Mouse (Mus musculus) telencephalon, adult 2 months (tissue): ENCODE data around the gene Wdfy2.

Source experiments
- DNase-seq: peaks from one replicate; pipeline ENCODE4 v3.0.0-alpha.2; 2011; ENCODE audit warnings: low read depth, low spot score

Gene Wdfy2

GRCm38 (mm10) chr14:62924800-62925199 lies 87.3 kb downstream of the Wdfy2 start:
- DNase-seq, result no peak

GRCm38 (mm10) chr14:62928101-62928541 lies 90.6 kb downstream of the Wdfy2 start:
- DNase-seq, result peak; percentile 59

GRCm38 (mm10) chr14:62935361-62935760 lies 97.9 kb downstream of the Wdfy2 start:
- no peak for DNase-seq

- DNase-seq, result no peak
Observed at GRCm38 (mm10) chr14:62936631-62937380, 99.3 kb downstream of the Wdfy2 start.

GRCm38 (mm10) chr14:62937675-62938074 lies 100.2 kb downstream of the Wdfy2 start:
- no peak for DNase-seq

- DNase-seq, result no peak
Observed at GRCm38 (mm10) chr14:62939435-62939834, 102.0 kb downstream of the Wdfy2 start.

- DNase-seq, result no peak
Observed at GRCm38 (mm10) chr14:62940383-62941074, 103.1 kb downstream of the Wdfy2 start.

GRCm38 (mm10) chr14:62946794-62947193 lies 109.3 kb downstream of the Wdfy2 start:
- no peak for DNase-seq

GRCm38 (mm10) chr14:62956091-62956490 lies 118.6 kb downstream of the Wdfy2 start:
- no peak for DNase-seq

GRCm38 (mm10) chr14:62963632-62964031 lies 126.2 kb downstream of the Wdfy2 start:
- no peak for DNase-seq

GRCm38 (mm10) chr14:62965342-62965741 lies 127.9 kb downstream of the Wdfy2 start:
- DNase-seq, result no peak

- DNase-seq, result no peak
Observed at GRCm38 (mm10) chr14:62965811-62966520, 128.5 kb downstream of the Wdfy2 start.

- DNase-seq, result no peak
Observed at GRCm38 (mm10) chr14:62975046-62975445, 137.6 kb downstream of the Wdfy2 start.

GRCm38 (mm10) chr14:62979815-62980214 lies 142.3 kb downstream of the Wdfy2 start:
- no peak for DNase-seq

- no peak for DNase-seq
Observed at GRCm38 (mm10) chr14:62984410-62984809, 146.9 kb downstream of the Wdfy2 start, which contains the start of gene Defb48. Gene Defb48 (minus strand): TSS chr14:62984510.

GRCm38 (mm10) chr14:62991271-62991670 lies 153.8 kb downstream of the Wdfy2 start:
- no peak for DNase-seq

- no peak for DNase-seq
Observed at GRCm38 (mm10) chr14:62991849-62992510, 154.5 kb downstream of the Wdfy2 start.

- DNase-seq, result no peak
Observed at GRCm38 (mm10) chr14:62997777-62998176, 160.3 kb downstream of the Wdfy2 start, which contains the start of gene Defb47. Gene Defb47 (plus strand): TSS chr14:62998077.

GRCm38 (mm10) chr14:62998977-62999376 lies 161.5 kb downstream of the Wdfy2 start:
- no peak for DNase-seq

GRCm38 (mm10) chr14:63002588-63002987 lies 165.1 kb downstream of the Wdfy2 start:
- DNase-seq, result no peak
